ENCODE assay signal across 7 mouse cellular contexts in the genomic region with DNA sequence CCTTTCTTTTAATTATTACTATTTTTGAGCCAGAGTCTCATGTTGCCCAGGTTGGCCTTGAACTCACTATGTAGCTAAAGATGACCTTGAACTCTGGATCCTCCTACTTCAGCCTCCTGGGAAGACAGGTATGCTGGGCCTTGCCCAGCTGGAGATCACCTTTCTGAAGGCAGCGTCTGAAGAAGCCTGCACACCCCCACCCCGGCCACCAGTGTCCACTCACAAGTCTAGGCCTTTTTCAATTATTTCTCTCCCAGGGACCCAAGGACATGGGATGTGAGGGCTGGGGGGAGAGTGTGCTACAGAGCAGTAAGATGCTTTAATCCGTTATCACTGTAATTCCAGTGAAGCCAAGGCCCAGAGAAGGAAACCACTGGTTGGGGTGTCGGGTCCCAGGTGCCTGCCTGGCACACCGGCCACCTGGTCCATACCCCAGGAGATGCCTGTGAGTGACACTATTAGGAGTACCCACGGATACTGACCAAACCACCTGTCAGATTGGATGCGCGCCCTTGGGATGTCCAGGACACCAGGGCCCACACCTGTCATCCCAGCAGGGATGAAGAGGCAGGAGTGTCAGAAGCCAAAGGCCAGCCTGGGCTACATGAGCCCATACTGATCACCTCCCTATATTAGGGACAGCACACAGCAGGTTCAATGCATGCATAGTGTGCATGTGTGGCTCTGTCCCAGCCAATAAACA. TPM values are rescaled to one million over a fixed set of nuclear protein-coding genes. Genes with fewer than 3 reads are reported as not detected.
DNase-seq lines count a peak whose midpoint lies in the region; ATAC-seq and TF ChIP-seq lines count a peak whose summit lies in the region.

No protein-coding gene starts in this region.

- H3K27me3 ChIP-seq in kidney, embryonic 15.5 days, result no peaks in the 10 kb centered on the region

- no peak overlapping the region for H3K4me2 ChIP-seq in kidney, embryonic 15.5 days

- no peak for TF ChIP-seq POLR2A in lung, adult 2 months (IDR thresholded peaks at IDR 0.05; ENCODE audit: borderline replicate concordance, extremely low read depth, low read depth, low read length)

- 86% methylated on average over 8 of the region's 8 CpGs for WGBS in lung, adult 2 months
- 79% methylated on average over 8 of the region's 8 CpGs for WGBS in kidney, embryonic 15.5 days

- no peak overlapping the region for H3K4me3 ChIP-seq in lung, adult 2 months (replicated peaks; ENCODE audit: extremely low read depth, low read depth, low read length)
- H3K4me3 ChIP-seq in kidney, embryonic 15.5 days (replicated peaks), result no peak overlapping the region

- H3K4me1 ChIP-seq in lung, adult 2 months (ENCODE audit: control insufficient read depth, insufficient read depth, low read length), result peaks cover 27% of the 10 kb centered on the region
- peaks cover 72% of the 10 kb centered on the region for H3K4me1 ChIP-seq in kidney, embryonic 15.5 days

- no peak for TF ChIP-seq CTCF in lung, adult 2 months (IDR thresholded peaks at IDR 0.05; ENCODE audit: insufficient read depth, low read length)

- no peak for ATAC-seq in kidney, embryonic 15.5 days (replicated peaks; ENCODE audit: low FRiP score)
- no peak for ATAC-seq in activated CD4-positive, CD25-positive, alpha-beta regulatory T cell, adult 4 months

- DNase-seq in lung, adult 2 months, result peak; percentile 10
- no peak for DNase-seq in lung, postnatal 25 days (ENCODE audit: low spot score)
- DNase-seq in ES-CJ7 (ENCODE audit: low read depth, low spot score), result peak; percentile 16
- peak; percentile 6 for DNase-seq in adrenal gland, postnatal 14 days
- DNase-seq in adipocyte (ENCODE audit: low spot score), result no peak

- no peaks in the 10 kb centered on the region for H3K36me3 ChIP-seq in kidney, embryonic 15.5 days

- H3K9ac ChIP-seq in kidney, embryonic 15.5 days, result no peak overlapping the region

- no peaks in the 10 kb centered on the region for H3K9me3 ChIP-seq in kidney, embryonic 15.5 days (replicated peaks)

- 0 out of 2 replicates have a peak overlapping the region, but pooled peaks have one; percentile 45 for H3K27ac ChIP-seq in kidney, embryonic 15.5 days

RNA-seq across cellular contexts. Expression of gene Nfic, which starts 27.5 kb away (rescaled TPM):
- 89.6 and 103 TPM in 2 replicates for polyA plus RNA-seq in lung, adult 2 months (2012; rRNA removed)
- 90.1 and 104 TPM in 2 replicates for total RNA-seq in adrenal gland, postnatal 14 days (2021)
- polyA plus RNA-seq in kidney, embryonic 15.5 days (2015; fragmentation: Nextera tagmentation; extraction: Ambion mirVana), result 67.9 and 84.5 TPM in 2 replicates
- polyA plus RNA-seq in activated CD4-positive, CD25-positive, alpha-beta regulatory T cell, adult 4 months (2017; shearing (Covaris generic)), result 10 to 100 TPM; 15.2 to 16.0 TPM

RNA-seq across cellular contexts. Expression of gene Smim24, which starts 35.1 kb away (rescaled TPM):
- 8.8 and 10.1 TPM in 2 replicates for polyA plus RNA-seq in lung, adult 2 months (2012; rRNA removed)
- 0.94 and 1.9 TPM in 2 replicates for total RNA-seq in adrenal gland, postnatal 14 days (2021)
- polyA plus RNA-seq in kidney, embryonic 15.5 days (2015; fragmentation: Nextera tagmentation; extraction: Ambion mirVana), result 26.0 and 29.4 TPM in 2 replicates
- polyA plus RNA-seq in activated CD4-positive, CD25-positive, alpha-beta regulatory T cell, adult 4 months (2017; shearing (Covaris generic)), result 10 to 100 TPM in 1 of 2 experiments, 1 to 10 TPM in 1; 7.3 to 13.3 TPM

RNA-seq across cellular contexts. Expression of gene Gm48552, which starts 39.1 kb away (rescaled TPM):
- 3.6 and 5.9 TPM in 2 replicates for polyA plus RNA-seq in lung, adult 2 months (2012; rRNA removed)
- total RNA-seq in adrenal gland, postnatal 14 days (2021), result 0.64 and 2.1 TPM in 2 replicates
- polyA plus RNA-seq in kidney, embryonic 15.5 days (2015; fragmentation: Nextera tagmentation; extraction: Ambion mirVana), result 1.6 and 2.1 TPM in 2 replicates
- polyA plus RNA-seq in activated CD4-positive, CD25-positive, alpha-beta regulatory T cell, adult 4 months (2017; shearing (Covaris generic)), result 1 to 10 TPM in 1 of 2 experiments, not detected in 1; 1.4 TPM

RNA-seq across cellular contexts. Expression of gene Gm48551, which starts 43.7 kb away (rescaled TPM):
- 3.7 and 6.3 TPM in 2 replicates for polyA plus RNA-seq in lung, adult 2 months (2012; rRNA removed)
- 0.48 and 1.6 TPM in 2 replicates for total RNA-seq in adrenal gland, postnatal 14 days (2021)
- 2.5 and 4.1 TPM in 2 replicates for polyA plus RNA-seq in kidney, embryonic 15.5 days (2015; fragmentation: Nextera tagmentation; extraction: Ambion mirVana)
- 1 to 10 TPM; 1.1 to 1.2 TPM for polyA plus RNA-seq in activated CD4-positive, CD25-positive, alpha-beta regulatory T cell, adult 4 months (2017; shearing (Covaris generic))

RNA-seq across cellular contexts. Expression of gene Dohh, which starts 43.7 kb away (rescaled TPM):
- polyA plus RNA-seq in lung, adult 2 months (2012; rRNA removed), result 79.2 and 83.4 TPM in 2 replicates
- 52.6 and 55.6 TPM in 2 replicates for total RNA-seq in adrenal gland, postnatal 14 days (2021)
- polyA plus RNA-seq in kidney, embryonic 15.5 days (2015; fragmentation: Nextera tagmentation; extraction: Ambion mirVana), result 79.7 and 82.2 TPM in 2 replicates
- 10 to 100 TPM; 12.7 to 13.7 TPM for polyA plus RNA-seq in activated CD4-positive, CD25-positive, alpha-beta regulatory T cell, adult 4 months (2017; shearing (Covaris generic))

Comparison
In these comparisons a context has a peak if more than half of its experiments do, and no peak if none do; other contexts are left out.
1. DNase-seq: peak in lung, adult 2 months (single experiment), ES-CJ7 (single experiment) and adrenal gland, postnatal 14 days (single experiment); none in lung, postnatal 25 days (single experiment) and adipocyte (single experiment).